Mouse (Mus musculus): ENCODE results near the gene Zfp423. TPM values are rescaled to one million over a fixed set of nuclear protein-coding genes. Genes with fewer than 3 reads are reported as not detected.

Zfp423 gene
- polyA plus RNA-seq, 1 experiment = 2.7 TPM

DNA sequence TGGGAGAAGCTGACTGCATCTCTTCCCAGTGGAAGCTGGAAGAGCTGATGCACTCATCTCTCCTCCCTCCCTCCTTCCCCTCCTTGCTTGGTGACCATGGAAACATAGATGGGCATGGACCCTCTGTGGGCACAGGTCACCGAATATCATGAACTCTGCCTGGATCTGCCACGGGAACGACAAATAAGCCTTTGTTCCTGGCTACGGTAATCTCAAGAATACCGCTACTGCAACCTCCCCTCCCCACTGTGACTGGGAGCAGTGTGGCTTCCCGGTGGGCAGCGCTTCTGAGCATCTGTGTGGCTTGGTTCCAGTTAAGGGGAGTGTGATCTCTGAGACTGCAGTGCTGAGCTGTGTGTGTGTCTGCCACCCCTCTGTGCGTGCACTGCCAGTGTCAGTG lies 274.0 kb downstream of the Zfp423 start:
- H3K36me3 ChIP-seq (ENCODE audit: control insufficient read depth, insufficient read depth, low read length) = no peaks in the 10 kb centered on the region
- no peak overlapping the region for H3K4me3 ChIP-seq (ENCODE audit: control insufficient read depth, insufficient read depth, low read length)
- WGBS = 79% methylated on average over 8 of the region's 8 CpGs
- no peaks in the 10 kb centered on the region for H3K27me3 ChIP-seq (ENCODE audit: control insufficient read depth, insufficient read depth, low read length)
- no peak for DNase-seq
- H3K27ac ChIP-seq (ENCODE audit: control insufficient read depth, insufficient read depth, low read length) = no peak overlapping the region
- TF ChIP-seq POLR2A (IDR thresholded peaks at IDR 0.05; ENCODE audit: control insufficient read depth, extremely low read depth, insufficient read depth, low read length, poor library complexity) (no peak), CTCF (IDR thresholded peaks at IDR 0.05; ENCODE audit: borderline replicate concordance, control insufficient read depth, extremely low read depth, insufficient read depth, low read length, poor library complexity) (no peak)
- H3K4me1 ChIP-seq (replicated peaks; ENCODE audit: control insufficient read depth, insufficient read depth, low read length) = 0 out of 2 replicates have a peak, but pooled peaks cover 6% of the 10 kb centered on the region

- WGBS = 27% methylated on average over 3 of the region's 3 CpGs
- TF ChIP-seq POLR2A (IDR thresholded peaks at IDR 0.05; ENCODE audit: control insufficient read depth, extremely low read depth, insufficient read depth, low read length, poor library complexity) = no peak
- TF ChIP-seq CTCF (IDR thresholded peaks at IDR 0.05; ENCODE audit: borderline replicate concordance, control insufficient read depth, extremely low read depth, insufficient read depth, low read length, poor library complexity) = no peak
- Histone ChIP-seq H3K27ac (ENCODE audit: control insufficient read depth, insufficient read depth, low read length) (no peak overlapping the region), H3K4me3 (ENCODE audit: control insufficient read depth, insufficient read depth, low read length) (no peak overlapping the region), H3K36me3 (ENCODE audit: control insufficient read depth, insufficient read depth, low read length) (no peaks in the 10 kb centered on the region), H3K4me1 (replicated peaks; ENCODE audit: control insufficient read depth, insufficient read depth, low read length) (0 out of 2 replicates have a peak, but pooled peaks cover 4% of the 10 kb centered on the region), H3K27me3 (ENCODE audit: control insufficient read depth, insufficient read depth, low read length) (no peaks in the 10 kb centered on the region)
- no peak for DNase-seq
Measured at GRCm38 (mm10) chr8:87682066-87682465, 277.3 kb downstream of the Zfp423 start.

DNA sequence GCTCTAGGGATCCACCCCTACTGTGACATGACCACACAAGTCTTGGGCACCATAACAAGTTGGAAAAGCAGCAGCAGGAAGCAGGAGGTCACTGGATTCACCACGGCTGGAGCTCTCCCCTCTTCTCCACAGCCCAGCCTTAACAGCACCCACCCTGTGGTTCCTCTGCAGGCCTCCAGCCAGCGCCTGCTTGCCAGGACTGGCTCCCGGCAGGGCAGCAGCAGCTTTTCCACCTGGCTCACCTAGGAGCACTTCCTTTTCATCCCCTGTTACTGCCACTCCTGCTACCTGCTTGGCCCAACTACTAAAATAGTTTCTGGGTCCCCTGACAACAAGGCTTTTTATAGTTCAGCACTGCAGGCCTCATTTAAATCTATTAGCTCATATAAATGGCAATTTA lies 279.4 kb downstream of the Zfp423 start:
- no peak for DNase-seq
- WGBS = 68% methylated on average over 3 of the region's 3 CpGs
- Histone ChIP-seq H3K27ac (ENCODE audit: control insufficient read depth, insufficient read depth, low read length) (no peak overlapping the region), H3K36me3 (ENCODE audit: control insufficient read depth, insufficient read depth, low read length) (no peaks in the 10 kb centered on the region), H3K4me3 (ENCODE audit: control insufficient read depth, insufficient read depth, low read length) (no peak overlapping the region), H3K27me3 (ENCODE audit: control insufficient read depth, insufficient read depth, low read length) (no peaks in the 10 kb centered on the region), H3K4me1 (replicated peaks; ENCODE audit: control insufficient read depth, insufficient read depth, low read length) (0 out of 2 replicates have a peak, but pooled peaks cover 4% of the 10 kb centered on the region)
- TF ChIP-seq POLR2A (IDR thresholded peaks at IDR 0.05; ENCODE audit: control insufficient read depth, extremely low read depth, insufficient read depth, low read length, poor library complexity) (no peak), CTCF (IDR thresholded peaks at IDR 0.05; ENCODE audit: borderline replicate concordance, control insufficient read depth, extremely low read depth, insufficient read depth, low read length, poor library complexity) (no peak)

DNA sequence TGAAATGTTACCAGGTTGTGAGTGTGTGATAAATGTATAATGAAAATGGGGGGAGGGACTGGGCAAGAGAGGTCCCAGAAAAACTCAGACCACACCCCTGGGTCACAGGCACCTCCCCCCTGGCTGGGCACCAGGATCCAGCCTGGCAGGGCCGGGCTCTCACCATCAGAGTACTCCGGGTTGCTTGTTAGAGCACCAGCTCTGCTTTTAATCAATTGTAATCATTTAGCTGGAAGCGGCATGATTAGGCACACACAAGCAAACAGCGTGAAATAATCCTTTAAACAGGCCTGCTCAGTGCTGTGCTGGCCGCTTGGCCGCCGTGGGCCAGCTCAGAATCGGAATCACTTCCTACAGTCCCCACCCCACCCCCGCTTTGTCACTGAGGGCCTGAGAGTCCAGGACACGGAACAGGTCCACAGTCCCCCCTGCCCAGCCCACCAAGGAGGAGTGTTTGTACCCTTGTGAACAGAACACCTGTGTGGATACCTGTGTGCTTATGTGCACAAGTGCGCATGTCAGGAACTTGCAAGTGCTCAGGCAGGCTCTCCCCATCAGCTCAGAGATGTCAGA lies 279.9 kb downstream of the Zfp423 start:
- DNase-seq = no peak
- Histone ChIP-seq H3K27me3 (ENCODE audit: control insufficient read depth, insufficient read depth, low read length) (no peaks in the 10 kb centered on the region), H3K36me3 (ENCODE audit: control insufficient read depth, insufficient read depth, low read length) (no peaks in the 10 kb centered on the region), H3K27ac (ENCODE audit: control insufficient read depth, insufficient read depth, low read length) (no peak overlapping the region), H3K4me1 (replicated peaks; ENCODE audit: control insufficient read depth, insufficient read depth, low read length) (0 out of 2 replicates have a peak, but pooled peaks cover 4% of the 10 kb centered on the region), H3K4me3 (ENCODE audit: control insufficient read depth, insufficient read depth, low read length) (no peak overlapping the region)
- 95% methylated on average over 11 of the region's 11 CpGs for WGBS
- TF ChIP-seq POLR2A (IDR thresholded peaks at IDR 0.05; ENCODE audit: control insufficient read depth, extremely low read depth, insufficient read depth, low read length, poor library complexity) = no peak

GRCm38 (mm10) chr8:87675411-87675810 lies 284.0 kb downstream of the Zfp423 start:
- WGBS = 96% methylated on average over 9 of the region's 9 CpGs

DNA sequence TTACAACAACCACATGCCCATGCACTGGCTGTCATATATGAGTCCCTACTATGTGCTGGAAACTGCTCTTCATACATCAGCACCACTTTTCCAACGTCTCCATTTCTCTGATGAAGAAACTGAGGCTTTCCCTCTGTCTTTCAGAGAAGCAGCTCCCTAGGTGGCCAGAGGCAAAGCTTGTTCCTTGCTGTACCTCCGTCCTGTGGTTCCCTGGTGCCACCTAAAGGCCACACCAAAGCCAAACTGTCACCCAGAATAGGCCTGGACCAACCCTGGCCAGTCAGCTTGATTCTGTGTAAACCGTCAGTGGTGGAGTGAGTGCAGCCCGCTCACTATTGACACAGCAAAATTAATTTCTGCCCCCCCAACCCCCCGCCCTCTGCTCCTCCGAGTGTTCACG lies 285.2 kb downstream of the Zfp423 start:
- no peaks in the 10 kb centered on the region for H3K36me3 ChIP-seq (ENCODE audit: control insufficient read depth, insufficient read depth, low read length)
- WGBS = 57% methylated on average over 7 of the region's 7 CpGs
- no peak overlapping the region for H3K27ac ChIP-seq (ENCODE audit: control insufficient read depth, insufficient read depth, low read length)
- no peak overlapping the region for H3K4me3 ChIP-seq (ENCODE audit: control insufficient read depth, insufficient read depth, low read length)
- no peaks in the 10 kb centered on the region for H3K27me3 ChIP-seq (ENCODE audit: control insufficient read depth, insufficient read depth, low read length)
- no peaks in the 10 kb centered on the region for H3K4me1 ChIP-seq (replicated peaks; ENCODE audit: control insufficient read depth, insufficient read depth, low read length)
- no peak for DNase-seq
- TF ChIP-seq POLR2A (IDR thresholded peaks at IDR 0.05; ENCODE audit: control insufficient read depth, extremely low read depth, insufficient read depth, low read length, poor library complexity) (no peak), CTCF (IDR thresholded peaks at IDR 0.05; ENCODE audit: borderline replicate concordance, control insufficient read depth, extremely low read depth, insufficient read depth, low read length, poor library complexity) (no peak)

More at GRCm38 (mm10) chr8:87675411-87675810, 284.0 kb downstream of the Zfp423 start:
- Histone ChIP-seq H3K4me3 (ENCODE audit: control insufficient read depth, insufficient read depth, low read length) (no peak overlapping the region), H3K36me3 (ENCODE audit: control insufficient read depth, insufficient read depth, low read length) (no peaks in the 10 kb centered on the region), H3K4me1 (replicated peaks; ENCODE audit: control insufficient read depth, insufficient read depth, low read length) (no peaks in the 10 kb centered on the region), H3K27me3 (ENCODE audit: control insufficient read depth, insufficient read depth, low read length) (no peaks in the 10 kb centered on the region), H3K27ac (ENCODE audit: control insufficient read depth, insufficient read depth, low read length) (no peak overlapping the region)
- no peak for DNase-seq
- TF ChIP-seq CTCF (IDR thresholded peaks at IDR 0.05; ENCODE audit: borderline replicate concordance, control insufficient read depth, extremely low read depth, insufficient read depth, low read length, poor library complexity) (no peak), POLR2A (IDR thresholded peaks at IDR 0.05; ENCODE audit: control insufficient read depth, extremely low read depth, insufficient read depth, low read length, poor library complexity) (no peak)

GRCm38 (mm10) chr8:87672214-87672613 lies 287.2 kb downstream of the Zfp423 start:
- no peaks in the 10 kb centered on the region for H3K36me3 ChIP-seq (ENCODE audit: control insufficient read depth, insufficient read depth, low read length)
- no peak for TF ChIP-seq POLR2A (IDR thresholded peaks at IDR 0.05; ENCODE audit: control insufficient read depth, extremely low read depth, insufficient read depth, low read length, poor library complexity)
- no peak for TF ChIP-seq CTCF (IDR thresholded peaks at IDR 0.05; ENCODE audit: borderline replicate concordance, control insufficient read depth, extremely low read depth, insufficient read depth, low read length, poor library complexity)
- H3K4me1 ChIP-seq (replicated peaks; ENCODE audit: control insufficient read depth, insufficient read depth, low read length) = no peaks in the 10 kb centered on the region
- WGBS = 84% methylated on average over 2 of the region's 2 CpGs
- H3K27ac ChIP-seq (ENCODE audit: control insufficient read depth, insufficient read depth, low read length) = no peak overlapping the region
- DNase-seq = no peak
- H3K4me3 ChIP-seq (ENCODE audit: control insufficient read depth, insufficient read depth, low read length) = no peak overlapping the region
- no peaks in the 10 kb centered on the region for H3K27me3 ChIP-seq (ENCODE audit: control insufficient read depth, insufficient read depth, low read length)
